Mouse (Mus musculus): ENCODE results near the gene Supv3l1.

Gene Supv3l1

GRCm38 (mm10) chr10:62413606-62413982 is 35.9 kb downstream of the Supv3l1 start:
- DNase-seq (ENCODE audit: inconsistent ontology term) = no peak

GRCm38 (mm10) chr10:62412906-62413605 is 36.5 kb downstream of the Supv3l1 start:
- DNase-seq (ENCODE audit: inconsistent ontology term) = peak; percentile 86

GRCm38 (mm10) chr10:62411431-62412410 is 37.8 kb downstream of the Supv3l1 start:
- peak; percentile 67 for DNase-seq (ENCODE audit: inconsistent ontology term)

- peak; percentile 79 for DNase-seq (ENCODE audit: inconsistent ontology term)
Measured at GRCm38 (mm10) chr10:62410943-62411342, 38.6 kb downstream of the Supv3l1 start.

GRCm38 (mm10) chr10:62404901-62405300 is 44.6 kb downstream of the Supv3l1 start:
- no peak for DNase-seq (ENCODE audit: inconsistent ontology term)

- DNase-seq (ENCODE audit: inconsistent ontology term) = peak; percentile 89
Measured at GRCm38 (mm10) chr10:62401641-62402111, 47.9 kb downstream of the Supv3l1 start.

- DNase-seq (ENCODE audit: inconsistent ontology term) = no peak
Measured at GRCm38 (mm10) chr10:62383011-62383410, 66.5 kb downstream of the Supv3l1 start.

- DNase-seq (ENCODE audit: inconsistent ontology term) = no peak
Measured at GRCm38 (mm10) chr10:62380936-62381335, 68.6 kb downstream of the Supv3l1 start.

GRCm38 (mm10) chr10:62379808-62380207 is 69.7 kb downstream of the Supv3l1 start, which contains the start of gene Hk1:
Gene Hk1 (minus strand): TSS chr10:62379908.
- no peak for DNase-seq (ENCODE audit: inconsistent ontology term)
